Mouse (Mus musculus) fat pad, adult 2 months (tissue): ENCODE measurements around the gene Mapk10.

ENCODE experiments used
- DNase-seq: peaks from one replicate; pipeline ENCODE4 v3.0.0-alpha.2; 2011; ENCODE audit warnings: low read depth, low spot score; ENCODE audit errors: extremely low read depth

Gene Mapk10

GRCm38 (mm10) chr5:103211101-103211848 lies at the start of gene Mapk10:
Gene Mapk10, minus strand, starts transcription at chr5:103211334.
- DNase-seq, result no peak

- no peak for DNase-seq
Measured at GRCm38 (mm10) chr5:103256144-103256543, 45.0 kb upstream of the Mapk10 start.

GRCm38 (mm10) chr5:103242430-103242829 lies 31.3 kb upstream of the Mapk10 start:
- no peak for DNase-seq

GRCm38 (mm10) chr5:103231822-103232221 lies 20.7 kb upstream of the Mapk10 start:
- no peak for DNase-seq

- DNase-seq, result no peak
Measured at GRCm38 (mm10) chr5:103230334-103230733, 19.2 kb upstream of the Mapk10 start.

GRCm38 (mm10) chr5:103229321-103229720 lies 18.2 kb upstream of the Mapk10 start:
- DNase-seq, result no peak

- no peak for DNase-seq
Measured at GRCm38 (mm10) chr5:103221997-103222396, 10.9 kb upstream of the Mapk10 start.

- no peak for DNase-seq
Measured at GRCm38 (mm10) chr5:103210644-103211043, 490 bp downstream of the Mapk10 start.

- DNase-seq, result no peak
Measured at GRCm38 (mm10) chr5:103210018-103210417, 1.1 kb downstream of the Mapk10 start.

GRCm38 (mm10) chr5:103209486-103209885 lies 1.6 kb downstream of the Mapk10 start:
- no peak for DNase-seq

- DNase-seq, result no peak
Measured at GRCm38 (mm10) chr5:103208869-103209268, 2.3 kb downstream of the Mapk10 start.

GRCm38 (mm10) chr5:103208021-103208511 lies 3.1 kb downstream of the Mapk10 start:
- no peak for DNase-seq

- DNase-seq, result no peak
Measured at GRCm38 (mm10) chr5:103197796-103198325, 13.3 kb downstream of the Mapk10 start.

- no peak for DNase-seq
Measured at GRCm38 (mm10) chr5:103194549-103194948, 16.6 kb downstream of the Mapk10 start.

- no peak for DNase-seq
Measured at GRCm38 (mm10) chr5:103193700-103194099, 17.4 kb downstream of the Mapk10 start.

- DNase-seq, result no peak
Measured at GRCm38 (mm10) chr5:103191577-103191976, 19.6 kb downstream of the Mapk10 start.

- DNase-seq, result no peak
Measured at GRCm38 (mm10) chr5:103184256-103184655, 26.9 kb downstream of the Mapk10 start.

GRCm38 (mm10) chr5:103181622-103182021 lies 29.5 kb downstream of the Mapk10 start:
- DNase-seq, result no peak

- no peak for DNase-seq
Measured at GRCm38 (mm10) chr5:103177010-103177409, 34.1 kb downstream of the Mapk10 start.

- no peak for DNase-seq
Measured at GRCm38 (mm10) chr5:103175989-103176388, 35.1 kb downstream of the Mapk10 start.

- DNase-seq, result no peak
Measured at GRCm38 (mm10) chr5:103174607-103175006, 36.5 kb downstream of the Mapk10 start.

- no peak for DNase-seq
Measured at GRCm38 (mm10) chr5:103171207-103171606, 39.9 kb downstream of the Mapk10 start.
